Mouse (Mus musculus) ES-CJ7 (cell line): ENCODE results near the gene Ssrp1.

ENCODE experiments used
- DNase-seq: peaks from one replicate; pipeline ENCODE4 v3.0.0; 2011; ENCODE audit warnings: low read depth, low spot score

Gene Ssrp1

GRCm38 (mm10) chr2:85037047-85038026 is at the start of gene Ssrp1, which contains the start of gene P2rx3:
Gene Ssrp1 (plus strand): TSS chr2:85037234.
Gene P2rx3 (minus strand): TSS chr2:85037462.
- peak; percentile 97 for DNase-seq

GRCm38 (mm10) chr2:84987930-84988329 is 49.1 kb upstream of the Ssrp1 start, which contains the start of gene Prg3:
Gene Prg3 (plus strand): TSS chr2:84988215.
- no peak for DNase-seq

DNA sequence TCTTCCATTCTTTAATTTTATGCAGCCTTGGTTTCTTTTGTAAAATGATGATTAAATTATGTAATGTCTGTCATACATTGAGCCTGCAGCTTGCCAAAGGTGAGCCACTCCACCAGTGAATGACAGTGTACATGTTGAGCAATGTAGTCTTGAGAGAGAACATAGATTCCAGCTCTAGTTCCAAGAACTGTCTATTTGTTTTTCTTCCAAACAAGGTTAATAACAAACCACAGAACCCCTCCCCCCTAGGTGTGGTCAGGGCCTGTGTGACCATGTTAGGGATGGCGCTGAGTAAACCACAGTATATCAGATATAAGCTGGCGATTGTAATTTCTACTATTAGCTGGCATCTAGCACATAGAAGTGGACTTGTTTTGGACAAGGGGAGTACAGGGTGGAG is 40.7 kb upstream of the Ssrp1 start:
- no peak for DNase-seq

GRCm38 (mm10) chr2:84999486-85000181 is 37.4 kb upstream of the Ssrp1 start:
- no peak for DNase-seq

DNA sequence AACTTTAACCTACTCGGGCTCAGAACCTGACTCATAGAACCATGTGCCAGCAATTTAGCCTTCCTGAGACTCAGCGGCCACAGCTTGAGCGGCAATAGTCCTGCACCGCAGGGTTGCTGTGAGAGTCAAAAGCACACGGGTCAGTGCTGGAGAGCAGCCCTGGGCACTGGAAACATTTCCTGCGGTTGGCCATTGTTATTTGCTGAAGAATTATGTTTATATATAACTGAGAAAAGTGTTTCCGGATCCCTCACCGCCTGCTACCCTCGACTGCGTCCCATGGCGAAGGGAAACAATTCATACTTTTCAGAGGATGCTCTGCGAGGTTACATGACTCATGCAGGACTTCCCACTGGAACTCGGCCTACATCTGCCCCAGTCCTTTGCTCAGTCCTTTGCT is 35.5 kb upstream of the Ssrp1 start:
- no peak for DNase-seq

DNA sequence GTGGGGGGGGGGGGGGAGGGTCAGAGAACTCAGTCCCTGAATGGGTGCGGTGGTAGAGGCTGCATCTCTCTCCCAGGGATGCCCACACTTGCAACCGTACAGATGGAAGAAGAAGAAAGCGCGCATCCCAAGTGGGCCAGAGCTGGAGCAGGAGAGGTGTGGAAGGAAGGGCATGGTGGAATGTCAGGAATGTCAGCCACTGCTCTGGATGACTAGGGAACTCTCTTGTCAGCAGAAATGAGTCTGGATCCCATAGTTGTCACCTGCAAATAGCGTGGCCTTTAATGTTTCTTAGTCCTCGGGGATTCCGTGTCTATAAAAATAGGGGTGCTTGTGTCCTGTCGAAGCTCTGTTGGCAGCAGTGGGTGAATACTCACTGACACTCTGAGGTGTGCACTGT is 34.5 kb upstream of the Ssrp1 start:
- DNase-seq = peak; percentile 9

DNA sequence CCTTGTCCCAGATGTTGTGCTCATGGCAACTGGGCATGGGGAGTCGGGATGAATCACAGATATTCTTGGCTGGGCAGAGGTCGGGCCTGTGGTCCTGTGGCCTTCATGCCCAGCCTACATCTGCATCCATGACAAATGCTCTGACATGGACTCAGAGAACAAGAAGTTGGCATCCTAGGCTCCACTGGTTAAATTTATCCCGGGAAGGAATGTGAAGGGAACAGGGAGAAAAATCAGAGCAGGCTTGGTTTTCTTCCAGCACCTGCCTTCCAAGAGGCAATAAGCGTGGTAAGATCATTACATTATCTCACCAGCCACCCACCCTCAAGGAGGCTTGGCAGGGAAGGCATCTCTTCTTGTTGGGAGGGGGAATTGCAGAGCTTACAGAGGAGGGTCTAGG is 32.7 kb upstream of the Ssrp1 start:
- no peak for DNase-seq

DNA sequence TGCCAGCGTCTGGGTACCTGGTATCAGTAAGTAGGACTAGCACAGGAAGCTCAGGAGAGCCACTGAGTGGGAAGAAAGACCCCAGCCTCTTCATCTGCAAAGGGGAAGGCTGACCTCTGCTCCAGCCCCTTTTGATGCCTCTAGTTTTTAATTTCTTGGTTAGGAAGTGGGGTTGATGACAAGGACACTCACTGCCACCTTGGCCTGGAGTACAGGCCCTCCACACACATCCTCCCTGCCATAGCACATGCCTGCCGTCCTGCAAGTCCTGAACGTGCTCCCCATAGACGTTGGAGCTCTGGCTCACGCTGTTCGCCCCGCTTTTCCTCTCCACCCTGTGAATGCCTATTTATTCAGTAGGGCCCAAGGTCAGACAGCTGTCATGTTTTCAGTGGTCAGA is 30.4 kb upstream of the Ssrp1 start:
- DNase-seq = no peak

DNA sequence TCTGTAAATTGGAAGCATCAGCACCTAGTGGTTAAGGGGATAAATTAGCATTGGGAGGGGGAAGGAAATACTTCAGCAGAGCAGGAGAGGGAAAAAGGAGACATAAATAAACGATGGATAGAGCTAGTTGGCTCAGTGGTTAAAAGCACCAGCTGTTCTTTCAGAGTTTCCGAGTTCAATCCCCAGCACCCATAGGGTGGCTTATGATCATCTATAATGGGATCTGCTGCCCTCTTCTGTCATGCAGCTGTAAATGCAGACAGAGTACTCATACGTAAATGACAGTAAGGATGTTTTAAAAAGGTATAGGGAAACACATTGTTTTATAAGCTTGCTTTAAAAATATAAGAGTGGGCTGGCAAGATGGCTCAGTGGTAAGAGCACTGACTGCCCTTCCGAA is 29.3 kb upstream of the Ssrp1 start:
- peak; percentile 27 for DNase-seq

- DNase-seq = no peak
Observed at GRCm38 (mm10) chr2:85009212-85009611, 27.8 kb upstream of the Ssrp1 start.

- no peak for DNase-seq
Observed at GRCm38 (mm10) chr2:85011906-85012604, 25.0 kb upstream of the Ssrp1 start.

DNA sequence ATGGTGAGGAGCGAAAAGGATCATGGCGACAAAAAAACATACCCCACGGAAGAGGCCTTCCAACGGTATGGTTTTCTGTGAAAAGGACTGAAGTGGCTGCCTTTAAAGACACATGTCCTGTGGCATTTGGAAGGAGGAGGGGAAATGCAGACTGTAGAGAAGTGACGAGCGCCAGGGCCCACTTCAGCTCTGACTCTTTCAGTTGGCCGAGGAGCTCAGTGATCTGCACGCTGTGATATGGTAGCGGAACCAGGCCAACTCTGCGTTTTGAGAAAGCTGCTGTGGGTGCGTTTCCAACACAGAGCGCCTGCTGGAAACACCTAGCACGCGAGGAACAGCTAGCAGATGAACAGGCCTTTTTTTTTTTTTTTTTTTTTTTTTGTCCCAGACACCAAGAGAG is 24.4 kb upstream of the Ssrp1 start:
- DNase-seq = no peak

GRCm38 (mm10) chr2:85013826-85014587 is 23.0 kb upstream of the Ssrp1 start:
- no peak for DNase-seq

DNA sequence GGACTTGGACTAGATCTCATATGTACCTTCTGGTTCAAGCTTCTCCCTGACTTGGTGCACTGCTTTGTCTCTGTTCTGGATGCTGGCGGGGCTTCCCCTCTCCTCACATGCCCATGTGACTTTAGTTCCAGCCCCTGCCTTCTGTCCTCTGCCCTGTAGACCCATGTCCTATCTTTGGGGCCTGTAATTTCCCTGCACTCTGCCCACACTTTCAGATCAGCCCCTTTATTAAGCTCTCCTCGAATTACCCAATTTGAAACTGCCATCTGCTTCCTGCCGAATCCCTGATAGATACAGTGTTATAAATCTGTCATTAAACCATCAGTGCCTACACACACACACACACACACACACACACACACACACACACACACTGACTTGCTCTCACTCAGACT is 22.4 kb upstream of the Ssrp1 start:
- DNase-seq = no peak

GRCm38 (mm10) chr2:85022043-85022442 is 15.0 kb upstream of the Ssrp1 start:
- peak; percentile 58 for DNase-seq

DNA sequence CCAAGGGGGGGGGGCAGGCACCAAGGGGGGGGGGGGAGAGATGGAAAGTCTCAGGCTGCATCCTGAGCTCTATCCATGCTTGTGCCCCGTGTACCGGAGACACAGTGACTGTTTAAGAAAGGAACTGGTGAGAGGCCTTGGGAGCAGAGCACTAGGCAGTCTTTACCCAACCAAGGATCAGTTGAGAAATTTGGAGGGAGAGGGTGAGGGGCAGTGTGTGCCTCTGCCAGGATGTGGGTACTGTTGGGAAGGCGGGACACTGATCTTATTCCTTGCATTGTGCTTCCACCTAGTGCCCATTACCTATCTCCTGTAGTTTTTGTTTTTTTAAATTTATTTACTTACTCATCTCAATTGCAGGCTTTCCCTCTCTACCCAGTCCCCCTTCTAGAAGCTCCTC is 10.9 kb upstream of the Ssrp1 start:
- DNase-seq = no peak

DNA sequence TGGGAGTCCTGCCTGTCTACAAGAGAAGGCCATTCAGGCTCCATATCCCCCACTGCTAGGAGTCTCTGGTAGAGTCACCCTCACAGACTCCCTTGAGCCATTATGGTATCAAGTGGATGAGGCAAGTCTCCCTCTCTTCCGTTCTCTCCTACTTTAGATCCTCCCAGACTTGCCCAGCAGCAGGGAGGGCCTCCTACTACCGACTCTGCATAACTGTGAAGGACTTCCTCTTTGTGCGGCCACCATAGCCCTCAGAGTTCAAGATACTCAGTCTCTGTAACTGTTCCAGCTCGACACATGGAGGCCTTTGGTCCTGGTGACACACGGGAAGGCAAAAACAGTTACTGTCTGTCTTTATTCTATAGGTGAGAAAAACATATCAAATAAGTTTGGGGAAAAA is 9.8 kb upstream of the Ssrp1 start:
- no peak for DNase-seq

GRCm38 (mm10) chr2:85029897-85030296 is 7.1 kb upstream of the Ssrp1 start:
- no peak for DNase-seq

GRCm38 (mm10) chr2:85030989-85031388 is 6.0 kb upstream of the Ssrp1 start:
- DNase-seq = no peak

- no peak for DNase-seq
Observed at GRCm38 (mm10) chr2:85033121-85033520, 3.9 kb upstream of the Ssrp1 start.

GRCm38 (mm10) chr2:85034169-85034568 is 2.9 kb upstream of the Ssrp1 start:
- no peak for DNase-seq
